Mouse (Mus musculus): ENCODE measurements at regions not wholly inside any gene's neighbourhood (a gene's known extent, or its start where the extent isn't known, plus 50 kb on each side); places are given as distances from the start of the nearest gene placed in this dataset.
A peak's percentile ranks its signal among the peaks of the same experiment; 100 is the strongest.

GRCm38 (mm10) chr10:21764090-21764489, 117.9 kb upstream of the Sgk1 start:
- intact Hi-C loops (cut with DNase I; ENCODE audit: low total_unique reads) = no loop called here
- DNase-seq = no peak

GRCm38 (mm10) chr10:21764891-21765290, 117.1 kb upstream of the Sgk1 start:
- intact Hi-C loops (cut with DNase I; ENCODE audit: low total_unique reads) = no loop called here
- DNase-seq = no peak

- intact Hi-C loops (cut with DNase I; ENCODE audit: low total_unique reads) = no loop called here
- DNase-seq = no peak
Observed at GRCm38 (mm10) chr10:21773548-21773947, 108.4 kb upstream of the Sgk1 start.

- no peak for DNase-seq
- intact Hi-C loops (cut with DNase I; ENCODE audit: low total_unique reads) = no loop called here
Observed at GRCm38 (mm10) chr10:21775441-21775840, 106.5 kb upstream of the Sgk1 start.

GRCm38 (mm10) chr10:21775911-21776761, 105.8 kb upstream of the Sgk1 start:
- intact Hi-C loops (cut with DNase I; ENCODE audit: low total_unique reads) = no loop called here

GRCm38 (mm10) chr10:21776762-21777080, 105.3 kb upstream of the Sgk1 start:
- intact Hi-C loops (cut with DNase I; ENCODE audit: low total_unique reads) = no loop called here
- DNase-seq = no peak

More at GRCm38 (mm10) chr10:21775911-21776761, 105.8 kb upstream of the Sgk1 start:
- DNase-seq = no peak

- intact Hi-C loops (cut with DNase I; ENCODE audit: low total_unique reads) = no loop called here
- DNase-seq = no peak
Observed at GRCm38 (mm10) chr10:21777103-21777502, 104.9 kb upstream of the Sgk1 start.

- intact Hi-C loops (cut with DNase I; ENCODE audit: low total_unique reads) = no loop called here
- DNase-seq = no peak
Observed at GRCm38 (mm10) chr10:21783478-21783877, 98.5 kb upstream of the Sgk1 start.

- intact Hi-C loops (cut with DNase I; ENCODE audit: low total_unique reads) = no loop called here
- no peak for DNase-seq
Observed at GRCm38 (mm10) chr10:21785110-21785509, 96.9 kb upstream of the Sgk1 start.

GRCm38 (mm10) chr10:21785785-21786184, 96.2 kb upstream of the Sgk1 start:
- no peak for DNase-seq
- intact Hi-C loops (cut with DNase I; ENCODE audit: low total_unique reads) = no loop called here

- DNase-seq = peak; percentile 34
- intact Hi-C loops (cut with DNase I; ENCODE audit: low total_unique reads) = loop anchor here (10.0 kb wide), 1 partner anchor 185 kb away; no protein-coding TSS in a partner anchor
Observed at GRCm38 (mm10) chr10:21789847-21790530, 92.0 kb upstream of the Sgk1 start.

GRCm38 (mm10) chr10:21790991-21791390, 91.0 kb upstream of the Sgk1 start:
- intact Hi-C loops (cut with DNase I; ENCODE audit: low total_unique reads) = loop anchor here (10.0 kb wide), 1 partner anchor 186 kb away; no protein-coding TSS in a partner anchor
- no peak for DNase-seq

- DNase-seq = no peak
- intact Hi-C loops (cut with DNase I; ENCODE audit: low total_unique reads) = loop anchor here (10.0 kb wide), 1 partner anchor 188 kb away; no protein-coding TSS in a partner anchor
Observed at GRCm38 (mm10) chr10:21792431-21792830, 89.6 kb upstream of the Sgk1 start.

GRCm38 (mm10) chr10:21793641-21794040, 88.3 kb upstream of the Sgk1 start:
- no peak for DNase-seq
- intact Hi-C loops (cut with DNase I; ENCODE audit: low total_unique reads) = loop anchor here (10.0 kb wide), 1 partner anchor 189 kb away; no protein-coding TSS in a partner anchor

- intact Hi-C loops (cut with DNase I; ENCODE audit: low total_unique reads) = loop anchor here (10.0 kb wide), 1 partner anchor 192 kb away; no protein-coding TSS in a partner anchor
Observed at GRCm38 (mm10) chr10:21796386-21796785, 85.6 kb upstream of the Sgk1 start.

GRCm38 (mm10) chr10:21798103-21798502, 83.9 kb upstream of the Sgk1 start:
- intact Hi-C loops (cut with DNase I; ENCODE audit: low total_unique reads) = loop anchor here (10.0 kb wide), 1 partner anchor 193 kb away; no protein-coding TSS in a partner anchor
- no peak for DNase-seq

More at GRCm38 (mm10) chr10:21796386-21796785, 85.6 kb upstream of the Sgk1 start:
- DNase-seq = no peak

GRCm38 (mm10) chr10:21801556-21801955, 80.4 kb upstream of the Sgk1 start:
- DNase-seq = no peak
- intact Hi-C loops (cut with DNase I; ENCODE audit: low total_unique reads) = no loop called here

GRCm38 (mm10) chr10:21803184-21803583, 78.8 kb upstream of the Sgk1 start:
- intact Hi-C loops (cut with DNase I; ENCODE audit: low total_unique reads) = no loop called here
- no peak for DNase-seq

GRCm38 (mm10) chr10:21804761-21805160, 77.2 kb upstream of the Sgk1 start:
- no peak for DNase-seq
- intact Hi-C loops (cut with DNase I; ENCODE audit: low total_unique reads) = no loop called here

GRCm38 (mm10) chr10:21805606-21806005, 76.4 kb upstream of the Sgk1 start:
- intact Hi-C loops (cut with DNase I; ENCODE audit: low total_unique reads) = no loop called here
- no peak for DNase-seq

- intact Hi-C loops (cut with DNase I; ENCODE audit: low total_unique reads) = no loop called here
- no peak for DNase-seq
Observed at GRCm38 (mm10) chr10:21806716-21807115, 75.3 kb upstream of the Sgk1 start.
